Mouse (Mus musculus) ES-Bruce4 (cell line): Measurements from ENCODE around the gene Gucy2c. TPM values are rescaled to one million over a fixed set of nuclear protein-coding genes. Genes with fewer than 3 reads are reported as not detected.

ENCODE experiments used
- H3K27ac ChIP-seq: 2 replicates; pipeline ENCODE4 v1.5.1; 2012; ENCODE audit warnings: low read length, inconsistent platforms; ENCODE audit not compliant: insufficient read depth
- H3K27me3 ChIP-seq: 2 replicates; pipeline ENCODE4 v1.6.1; 2012; ENCODE audit warnings: mild to moderate bottlenecking, low read length, inconsistent platforms; ENCODE audit not compliant: control insufficient read depth, poor library complexity, insufficient read depth, severe bottlenecking
- H3K36me3 ChIP-seq: 2 replicates; pipeline ENCODE4 v1.6.1; 2012; ENCODE audit warnings: inconsistent platforms, mild to moderate bottlenecking, low read length, moderate library complexity; ENCODE audit not compliant: control insufficient read depth, poor library complexity, insufficient read depth, severe bottlenecking
- H3K4me1 ChIP-seq: one replicate; pipeline ENCODE4 v1.8.1; 2011; ENCODE audit warnings: low read length; ENCODE audit not compliant: control insufficient read depth, insufficient read depth
- H3K4me3 ChIP-seq: 2 replicates; pipeline ENCODE4 v1.5.1; 2011; ENCODE audit warnings: low read depth, mild to moderate bottlenecking, low read length
- H3K9ac ChIP-seq: 2 replicates; pipeline ENCODE4 v1.6.1; 2012; ENCODE audit warnings: low read depth, mild to moderate bottlenecking, inconsistent platforms; ENCODE audit not compliant: poor library complexity, severe bottlenecking
- H3K9me3 ChIP-seq: replicated peaks from 2 replicates; pipeline ENCODE4 v1.6.1; 2012; ENCODE audit warnings: mild to moderate bottlenecking, low read length, inconsistent platforms; ENCODE audit not compliant: control insufficient read depth, poor library complexity, insufficient read depth, severe bottlenecking
- CTCF ChIP-seq: IDR thresholded peaks from one replicate; pipeline ENCODE4 v1.8.1; 2011; ENCODE audit warnings: low read depth, low read length
- EP300 ChIP-seq: IDR thresholded peaks from 2 replicates; pipeline ENCODE4 v1.6.1; 2011; ENCODE audit warnings: low read depth, low read length; ENCODE audit not compliant: insufficient read depth
- POLR2A ChIP-seq: IDR thresholded peaks from one replicate; pipeline ENCODE4 v1.8.1; 2011; ENCODE audit warnings: low read length; ENCODE audit not compliant: insufficient read depth
- polyA plus RNA-seq: library from polyadenylated mRNA; stranded (reverse); fragments of >200 nt; gene quantifications from 2 replicates; pipeline ENCODE4 v1.2.4, GENCODE M21; 2011; ENCODE audit warnings: low read depth; ENCODE audit not compliant: missing spikeins, insufficient read depth, insufficient read length

Gucy2c gene
- polyA plus RNA-seq, 1 experiment: not detected

DNA sequence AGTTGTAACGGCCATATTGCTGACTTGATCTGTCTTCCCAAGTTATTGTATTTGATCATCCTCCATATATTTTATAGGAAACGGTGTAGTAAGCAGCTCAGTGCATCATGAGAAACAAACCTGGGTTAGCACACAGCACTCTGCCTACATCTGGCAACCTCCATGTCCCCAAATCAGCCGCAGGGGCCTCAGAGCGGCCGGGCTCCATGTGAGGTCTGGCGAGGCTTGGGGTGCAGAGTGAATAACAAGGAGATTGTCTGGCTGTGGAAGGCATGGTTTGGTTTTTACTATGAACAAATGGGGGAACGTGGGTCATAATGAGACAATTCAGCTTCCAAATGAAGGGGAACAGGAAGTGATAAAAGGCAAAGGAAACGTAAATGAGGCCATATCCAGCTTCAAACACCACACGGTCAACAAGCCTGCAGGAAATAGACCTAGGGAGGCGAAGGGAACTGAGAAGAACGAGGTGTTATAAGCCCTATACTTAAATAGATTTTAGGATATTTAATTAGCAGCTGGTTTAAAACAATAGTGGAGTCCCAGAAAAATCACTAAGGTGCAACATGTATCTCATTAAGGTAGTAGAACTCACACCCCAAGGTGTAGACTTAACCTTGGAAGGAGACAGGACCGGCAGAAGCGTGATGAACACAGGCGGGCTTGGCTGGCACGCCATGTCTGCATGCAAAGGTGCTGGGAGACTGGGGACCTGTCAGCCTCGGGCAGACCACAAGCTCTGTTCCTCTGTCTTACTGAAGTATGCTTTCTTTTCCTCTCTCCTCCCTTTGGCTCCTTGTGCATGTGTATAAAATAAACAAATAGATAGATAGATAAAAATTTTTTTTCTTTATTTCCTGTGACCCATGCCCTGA, 11.6 kb upstream of the Gucy2c start:
- peak overlapping the region; percentile 48; the same call in 1 of the 2 replicates for H3K4me3 ChIP-seq

DNA sequence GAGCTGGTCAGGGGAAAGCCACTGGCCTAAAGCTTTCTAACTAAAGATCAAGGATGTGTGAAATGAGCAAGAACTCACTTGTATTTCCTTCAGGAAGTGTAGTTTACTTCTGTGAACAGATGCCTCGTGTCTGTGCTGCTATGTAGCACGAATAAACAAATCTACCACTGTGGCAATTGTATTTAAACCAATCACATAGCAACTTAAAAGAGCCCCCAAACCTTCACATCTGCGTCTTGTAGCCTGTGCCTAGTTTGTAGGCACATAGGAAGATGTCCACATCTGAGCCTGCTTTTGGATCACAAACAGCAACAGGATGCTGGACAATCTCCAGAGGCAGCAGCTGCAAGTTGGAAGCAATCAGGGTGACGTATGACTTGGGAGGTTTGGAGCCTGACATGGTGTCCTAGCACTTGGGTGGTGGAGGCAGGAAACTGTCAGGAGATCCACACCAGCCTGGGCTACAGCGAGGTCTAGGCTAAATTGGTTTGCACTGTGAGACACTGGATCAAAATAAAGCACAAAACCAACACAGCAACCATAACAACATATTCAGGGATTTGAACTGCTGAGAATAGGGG, 7.9 kb upstream of the Gucy2c start:
- no peaks in the 10 kb centered on the region; the same call in 1 of the 2 replicates for H3K27me3 ChIP-seq
- no peaks in the 10 kb centered on the region for H3K9me3 ChIP-seq

More for the DNA sequence above, 11.6 kb upstream of the Gucy2c start:
- H3K9ac ChIP-seq: peak overlapping the region; percentile 69; the same call in 1 of the 2 replicates
- H3K9me3 ChIP-seq: no peaks in the 10 kb centered on the region
- no peak overlapping the region for H3K27ac ChIP-seq
- TF ChIP-seq CTCF (no peak), EP300 (no peak), POLR2A (no peak)
- no peaks in the 10 kb centered on the region for H3K36me3 ChIP-seq
- H3K4me1 ChIP-seq: peaks cover 3% of the 10 kb centered on the region
- no peaks in the 10 kb centered on the region; the same call in 1 of the 2 replicates for H3K27me3 ChIP-seq

GRCm38 (mm10) chr6:136782761-136783160, 1.2 kb upstream of the Gucy2c start:
- H3K27ac ChIP-seq: no peak overlapping the region
- no peaks in the 10 kb centered on the region for H3K27me3 ChIP-seq
- no peaks in the 10 kb centered on the region for H3K9me3 ChIP-seq
- no peaks in the 10 kb centered on the region for H3K36me3 ChIP-seq
- H3K4me1 ChIP-seq: no peaks in the 10 kb centered on the region
- H3K9ac ChIP-seq: no peak overlapping the region
- H3K4me3 ChIP-seq: no peak overlapping the region
- TF ChIP-seq POLR2A (no peak), CTCF (no peak)

More for the DNA sequence above, 7.9 kb upstream of the Gucy2c start:
- Histone ChIP-seq H3K4me1 (peaks cover 2% of the 10 kb centered on the region), H3K9ac (no peak overlapping the region), H3K4me3 (no peak overlapping the region), H3K36me3 (no peaks in the 10 kb centered on the region), H3K27ac (no peak overlapping the region)
- TF ChIP-seq POLR2A: no peak
- TF ChIP-seq CTCF: no peak
- no peak for TF ChIP-seq EP300

- Histone ChIP-seq H3K4me3 (no peak overlapping the region), H3K9me3 (no peaks in the 10 kb centered on the region), H3K36me3 (no peaks in the 10 kb centered on the region), H3K27me3 (no peaks in the 10 kb centered on the region), H3K4me1 (no peaks in the 10 kb centered on the region), H3K9ac (no peak overlapping the region), H3K27ac (no peak overlapping the region)
- TF ChIP-seq CTCF: no peak
These were observed 581 bp upstream of the Gucy2c start for GRCm38 (mm10) chr6:136782146-136782545.

- no peak overlapping the region for H3K4me3 ChIP-seq
- no peaks in the 10 kb centered on the region for H3K36me3 ChIP-seq
- H3K9me3 ChIP-seq: no peaks in the 10 kb centered on the region
- no peak overlapping the region for H3K27ac ChIP-seq
- no peaks in the 10 kb centered on the region for H3K27me3 ChIP-seq
- no peaks in the 10 kb centered on the region for H3K4me1 ChIP-seq
- TF ChIP-seq CTCF: no peak
- TF ChIP-seq POLR2A: no peak
- no peak for TF ChIP-seq EP300
- no peak overlapping the region for H3K9ac ChIP-seq
These were observed 5.2 kb downstream of the Gucy2c start for GRCm38 (mm10) chr6:136776392-136776791.

- no peak overlapping the region for H3K27ac ChIP-seq
- no peaks in the 10 kb centered on the region for H3K27me3 ChIP-seq
- no peaks in the 10 kb centered on the region for H3K4me1 ChIP-seq
- H3K36me3 ChIP-seq: no peaks in the 10 kb centered on the region
- H3K9me3 ChIP-seq: no peaks in the 10 kb centered on the region
- no peak overlapping the region for H3K4me3 ChIP-seq
- TF ChIP-seq CTCF: no peak
- TF ChIP-seq EP300: no peak
- TF ChIP-seq POLR2A: no peak
- H3K9ac ChIP-seq: no peak overlapping the region
These were observed 11.7 kb downstream of the Gucy2c start for GRCm38 (mm10) chr6:136769859-136770258.
